Mouse (Mus musculus) lung, postnatal 0 days (tissue): Measurements from ENCODE around the gene 4930432M17Rik. TPM values are rescaled to one million over a fixed set of nuclear protein-coding genes. Genes with fewer than 3 reads are reported as not detected.

Source experiments
- ATAC-seq: fragments of 200-750 bp; cut with Nextera tagmentation; 2 replicates; pipeline ENCODE4 v1.8.0; 2017; ENCODE audit warnings: moderate library complexity
- DNase-seq: peaks from one replicate; pipeline ENCODE4 v3.0.0-alpha.2; 2016; ENCODE audit warnings: low spot score
- H3K27ac ChIP-seq: fragments of 300-500 bp; sonication (generic); 2 replicates; pipeline ENCODE4 v1.5.1; 2014; ENCODE audit warnings: antibody characterized with exemption, mild to moderate bottlenecking, low read length, mixed read lengths
- H3K27me3 ChIP-seq: fragments of 300-500 bp; sonication (generic); replicated peaks from 2 replicates; pipeline ENCODE4 v1.6.1; 2014; ENCODE audit warnings: low read length, mixed read lengths; ENCODE audit not compliant: insufficient read depth
- H3K36me3 ChIP-seq: fragments of 300-500 bp; sonication (generic); 2 replicates; pipeline ENCODE4 v1.6.1; 2014; ENCODE audit warnings: low read length, mixed read lengths; ENCODE audit not compliant: insufficient read depth
- H3K4me1 ChIP-seq: fragments of 300-500 bp; sonication (generic); 2 replicates; pipeline ENCODE4 v1.6.1; 2014; ENCODE audit warnings: antibody characterized with exemption, low read depth, low read length, mixed read lengths; ENCODE audit not compliant: insufficient read depth
- H3K4me2 ChIP-seq: fragments of 300-500 bp; sonication (generic); replicated peaks from 2 replicates; pipeline ENCODE4 v1.6.1; 2014; ENCODE audit warnings: low read depth, mild to moderate bottlenecking, low read length, moderate library complexity, mixed read lengths
- H3K4me3 ChIP-seq: fragments of 300-500 bp; sonication (generic); 2 replicates; pipeline ENCODE4 v1.5.1; 2014; ENCODE audit warnings: low read depth, low read length
- H3K9ac ChIP-seq: fragments of 300-500 bp; sonication (generic); replicated peaks from 2 replicates; pipeline ENCODE4 v1.6.1; 2014; ENCODE audit warnings: low read depth, mild to moderate bottlenecking
- H3K9me3 ChIP-seq: fragments of 300-500 bp; sonication (generic); 2 replicates; pipeline ENCODE4 v1.6.1; 2016; ENCODE audit warnings: low read length, mixed read lengths
- CTCF ChIP-seq: IDR thresholded peaks from 2 replicates; pipeline ENCODE4 v1.5.1; 2016; ENCODE audit warnings: antibody characterized with exemption, mild to moderate bottlenecking
- EP300 ChIP-seq: IDR thresholded peaks from 2 replicates; pipeline ENCODE4 v1.6.1; 2016; ENCODE audit warnings: antibody characterized with exemption, mild to moderate bottlenecking, control low read depth
- WGBS: fragments of 180-500 bp; shearing (Covaris S2); extraction: QIAGEN DNeasy Blood & Tissue Kit; methylation state at CpG from one replicate; pipeline ENCODE4 v1.1.7; 2014; 5-methylcytosine and 5-hydroxymethylcytosine counted together
- polyA plus RNA-seq: library from polyadenylated mRNA; unstranded; fragments of >200 nt; fragmentation: Nextera tagmentation; extraction: Ambion mirVana; gene quantifications from 2 replicates; pipeline ENCODE4 v1.2.1, GENCODE M21; 2015

Gene 4930432M17Rik
- polyA plus RNA-seq, 1 experiment from 2014 or later, result not detected

GRCm38 (mm10) chr3:121715741-121716459 lies 45.3 kb downstream of the 4930432M17Rik start:
- Histone ChIP-seq H3K9me3 (no peaks in the 10 kb centered on the region), H3K4me3 (no peak overlapping the region), H3K9ac (no peak overlapping the region), H3K27ac (no peak overlapping the region), H3K4me2 (no peak overlapping the region), H3K27me3 (no peaks in the 10 kb centered on the region), H3K36me3 (no peaks in the 10 kb centered on the region), H3K4me1 (0 out of 2 replicates have a peak, but pooled peaks cover 6% of the 10 kb centered on the region)
- DNase-seq (no peak), ATAC-seq (no peak)
- TF ChIP-seq CTCF (no peak), EP300 (no peak)
- WGBS, result 62% methylated on average over 6 of the region's 6 CpGs

GRCm38 (mm10) chr3:121716480-121716879 lies 45.9 kb downstream of the 4930432M17Rik start:
- no peaks in the 10 kb centered on the region for H3K9me3 ChIP-seq
- no peaks in the 10 kb centered on the region for H3K36me3 ChIP-seq
- no peak for ATAC-seq
- H3K4me2 ChIP-seq, result no peak overlapping the region
- 0 out of 2 replicates have a peak, but pooled peaks cover 6% of the 10 kb centered on the region for H3K4me1 ChIP-seq
- TF ChIP-seq CTCF, result no peak
- no peak for TF ChIP-seq EP300
- H3K9ac ChIP-seq, result no peak overlapping the region
- H3K27ac ChIP-seq, result no peak overlapping the region
- no peaks in the 10 kb centered on the region for H3K27me3 ChIP-seq
- DNase-seq, result no peak
- WGBS, result 81% methylated on average over 5 of the region's 5 CpGs
- H3K4me3 ChIP-seq, result no peak overlapping the region

DNA sequence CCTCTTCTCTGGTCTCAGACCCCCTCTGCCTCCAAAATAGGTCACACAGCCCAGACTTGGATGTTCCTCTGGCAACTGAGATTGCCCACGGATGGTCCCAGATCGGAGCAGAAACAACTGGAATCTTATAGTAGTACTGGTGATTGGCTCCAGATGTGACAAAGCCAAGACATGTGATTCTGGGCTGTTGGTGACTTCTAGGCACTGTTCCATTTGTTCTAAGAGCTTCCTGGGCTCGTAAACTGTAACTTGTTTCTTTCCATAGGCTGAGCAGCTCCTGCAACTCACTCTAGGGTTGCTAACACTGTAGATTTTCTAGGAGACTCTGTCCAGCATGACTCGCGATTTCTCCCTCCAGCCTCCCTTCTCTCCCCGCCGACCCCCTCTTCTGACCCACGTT lies 48.1 kb downstream of the 4930432M17Rik start:
- Histone ChIP-seq H3K4me1 (peaks cover 14% of the 10 kb centered on the region; the same call in 1 of the 2 replicates), H3K9ac (no peak overlapping the region), H3K27me3 (no peaks in the 10 kb centered on the region), H3K27ac (no peak overlapping the region), H3K9me3 (no peaks in the 10 kb centered on the region), H3K4me3 (no peak overlapping the region), H3K36me3 (no peaks in the 10 kb centered on the region), H3K4me2 (no peak overlapping the region)
- no peak for DNase-seq
- no peak for ATAC-seq
- 71% methylated on average over 8 of the region's 8 CpGs for WGBS
- TF ChIP-seq EP300 (no peak), CTCF (no peak)

GRCm38 (mm10) chr3:121719701-121720100 lies 49.1 kb downstream of the 4930432M17Rik start:
- H3K36me3 ChIP-seq, result no peaks in the 10 kb centered on the region
- H3K27me3 ChIP-seq, result no peaks in the 10 kb centered on the region
- H3K4me3 ChIP-seq, result no peak overlapping the region
- ATAC-seq (no peak), DNase-seq (no peak)
- H3K9ac ChIP-seq, result no peak overlapping the region
- H3K27ac ChIP-seq, result no peak overlapping the region
- H3K9me3 ChIP-seq, result no peaks in the 10 kb centered on the region
- H3K4me2 ChIP-seq, result no peak overlapping the region
- 68% methylated on average over 3 of the region's 3 CpGs for WGBS
- TF ChIP-seq CTCF, result no peak
- peaks cover 13% of the 10 kb centered on the region; the same call in 1 of the 2 replicates for H3K4me1 ChIP-seq

DNA sequence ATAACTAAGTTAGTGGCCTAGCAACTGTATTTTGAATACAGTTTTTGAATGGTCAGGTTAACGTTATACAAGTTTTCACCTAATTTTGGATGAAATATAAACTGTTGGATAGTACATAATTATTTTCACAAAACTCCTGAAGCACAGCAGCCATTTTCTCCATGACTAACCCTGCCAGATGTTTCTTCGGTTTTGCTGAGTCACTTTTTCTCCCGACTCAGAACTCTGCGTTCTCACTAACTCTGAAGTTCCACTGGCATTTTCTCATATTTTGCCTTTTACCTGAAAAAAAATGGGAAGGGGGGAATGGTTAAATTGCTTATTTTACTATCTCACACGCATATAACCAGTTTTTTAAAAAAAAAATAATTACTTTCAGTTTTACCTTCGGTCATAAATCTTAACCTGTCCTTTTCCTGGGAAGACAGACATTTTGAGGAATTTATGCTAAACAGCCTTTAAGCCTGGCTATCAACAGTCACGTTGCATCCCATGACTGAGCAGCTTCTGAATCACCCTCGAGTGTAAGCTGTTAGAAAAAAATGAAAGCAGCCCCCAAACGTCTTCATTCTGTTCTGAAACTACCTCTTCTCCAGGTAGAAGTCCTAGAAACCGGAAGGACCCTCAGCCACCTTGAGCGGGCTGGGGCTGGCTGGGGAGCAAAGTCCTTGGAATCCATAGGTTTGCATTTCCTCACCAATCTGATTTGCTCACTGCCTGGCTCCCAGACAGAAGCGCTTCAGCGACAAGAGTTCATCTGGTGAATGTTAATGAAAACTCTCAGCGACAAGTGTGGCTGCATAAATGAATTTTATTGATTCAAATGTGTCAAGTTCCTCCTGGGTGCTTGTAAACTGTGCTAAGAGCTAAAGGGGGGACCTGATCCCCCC lies 50.5 kb downstream of the 4930432M17Rik start:
- DNase-seq (peak; percentile 41), ATAC-seq (no peak)
- Histone ChIP-seq H3K4me1 (peaks cover 13% of the 10 kb centered on the region; the same call in 1 of the 2 replicates), H3K9me3 (no peaks in the 10 kb centered on the region), H3K27ac (no peak overlapping the region), H3K4me3 (no peak overlapping the region), H3K4me2 (peak overlapping the region; percentile 4; the same call in 1 of the 2 replicates), H3K9ac (no peak overlapping the region), H3K36me3 (no peaks in the 10 kb centered on the region), H3K27me3 (no peaks in the 10 kb centered on the region)
- WGBS, result 39% methylated on average over 14 of the region's 14 CpGs
- TF ChIP-seq CTCF (no peak), EP300 (no peak)

DNA sequence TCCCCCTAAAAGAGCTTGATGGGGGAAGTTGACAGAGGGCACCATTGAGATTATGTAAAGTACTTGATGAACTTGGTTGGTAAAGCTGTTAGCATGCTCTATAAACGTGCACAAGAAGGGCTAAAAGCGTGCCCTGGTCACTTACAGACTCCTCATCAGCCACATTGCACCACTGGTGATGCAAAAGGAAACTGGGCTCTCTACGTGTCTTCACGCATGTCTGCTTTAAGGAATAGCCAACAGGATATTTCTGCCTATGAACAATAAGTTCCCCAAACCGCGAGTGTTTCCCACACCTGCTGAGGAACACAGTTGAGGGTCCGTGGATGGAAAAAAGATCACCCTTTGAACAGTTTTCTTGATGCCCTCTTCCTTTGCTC lies 51.1 kb downstream of the 4930432M17Rik start:
- H3K27me3 ChIP-seq, result no peaks in the 10 kb centered on the region
- WGBS, result 44% methylated on average over 7 of the region's 7 CpGs
- peak overlapping the region; percentile 21; the same call in 1 of the 2 replicates for H3K27ac ChIP-seq
- H3K4me1 ChIP-seq, result peaks cover 13% of the 10 kb centered on the region; the same call in 1 of the 2 replicates
- H3K9ac ChIP-seq, result no peak overlapping the region
- no peak overlapping the region for H3K4me3 ChIP-seq
- H3K36me3 ChIP-seq, result no peaks in the 10 kb centered on the region
- no peaks in the 10 kb centered on the region for H3K9me3 ChIP-seq
- ATAC-seq (no peak), DNase-seq (peak; percentile 53)
- TF ChIP-seq EP300, result no peak
- no peak for TF ChIP-seq CTCF
- H3K4me2 ChIP-seq, result peak overlapping the region; percentile 4; the same call in 1 of the 2 replicates
